Mouse (Mus musculus) layer of hippocampus, adult 2 months (tissue): ENCODE data around the gene Fam187b. TPM values are rescaled to one million over a fixed set of nuclear protein-coding genes. Genes with fewer than 3 reads are reported as not detected.
A peak's percentile ranks its signal among the peaks of the same experiment; 100 is the strongest.
"Not testable (repeated sequence)": the region's sequence is repeated elsewhere in the genome, so short reads cannot be mapped to it uniquely, and the experiment has no call there.

Experiments
- DNase-seq, 2 experiments: peaks; one replicate each; pipeline ENCODE4 v3.0.0; 2022; ENCODE audit warnings: low spot score in 2 of 2
- H3K27ac ChIP-seq: fragments of 200-600 bp; 2 replicates; pipeline ENCODE4 v1.8.1; 2022
- H3K4me3 ChIP-seq: fragments of 200-600 bp; 2 replicates; pipeline ENCODE4 v1.8.1; 2022; ENCODE audit warnings: mild to moderate bottlenecking
- CTCF ChIP-seq: fragments of 200-600 bp; conservative IDR thresholded peaks from 2 replicates; pipeline ENCODE4 v1.8.1; 2022; ENCODE audit warnings: antibody characterized with exemption, mild to moderate bottlenecking, moderate library complexity
- long read RNA-seq, 2 experiments: library from polyadenylated mRNA; stranded (forward); transcript quantifications; one replicate each; pipeline ENCODE4 v2.0.0; 2021; ENCODE audit warnings: borderline mapping rate in 2 of 2
- total RNA-seq, 2 experiments: library from RNA; stranded (reverse); gene quantifications; 2 replicates each; pipeline ENCODE4 v1.2.3; 2021

Fam187b gene
- total RNA-seq: not detected
- long read RNA-seq, experiment 1: 0 reads
- long read RNA-seq, experiment 2: 0 reads

DNA sequence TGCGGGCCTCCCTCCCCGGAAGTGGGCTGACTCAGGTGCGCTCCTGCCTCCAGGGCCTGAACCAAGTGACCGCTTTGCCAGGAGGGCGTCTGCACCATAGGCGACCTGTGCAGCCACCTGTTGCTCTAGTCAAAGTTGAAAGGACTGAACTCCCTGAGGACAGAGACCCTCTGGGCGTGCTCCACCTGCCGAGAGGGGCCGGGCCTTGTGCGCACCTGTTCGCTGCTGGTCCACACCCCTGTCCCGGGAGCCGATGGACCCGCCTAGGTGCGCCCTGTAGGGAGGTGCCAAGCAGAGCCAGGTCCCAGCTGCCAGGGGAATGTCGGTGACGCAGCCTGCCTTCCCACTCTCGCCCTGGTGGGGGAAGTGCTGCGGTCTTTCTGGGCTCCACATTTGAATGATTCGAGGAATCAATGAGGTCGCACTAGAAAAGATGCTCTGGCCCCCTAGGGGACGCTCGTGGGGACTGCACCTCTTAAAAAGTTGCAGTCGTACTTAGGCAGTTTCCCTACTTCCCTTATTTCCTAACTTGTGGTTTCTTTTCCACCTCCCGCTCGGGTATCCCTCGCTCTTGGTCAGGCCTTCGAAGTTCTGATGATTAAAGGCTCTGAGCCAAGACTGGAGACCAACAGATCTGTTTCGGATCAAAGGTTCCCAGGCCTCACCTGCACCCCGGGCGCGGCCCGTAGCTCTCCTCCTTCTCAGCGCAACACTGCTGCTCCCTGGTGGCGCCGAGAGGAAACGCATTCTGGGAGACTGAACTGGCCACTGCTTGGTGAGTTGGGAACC, at the start of gene Fam187b:
Gene Fam187b (plus strand): TSS at position 290 of the 789 bp plus-strand sequence.
- DNase-seq: peak; percentile 62 to 80
- peak within 1 kb of the TSS; percentile 50 for H3K4me3 ChIP-seq
- TF ChIP-seq CTCF: peak; percentile 82
- H3K27ac ChIP-seq: peak within 1 kb of the TSS; percentile 77; the same call in 1 of the 2 replicates

DNA sequence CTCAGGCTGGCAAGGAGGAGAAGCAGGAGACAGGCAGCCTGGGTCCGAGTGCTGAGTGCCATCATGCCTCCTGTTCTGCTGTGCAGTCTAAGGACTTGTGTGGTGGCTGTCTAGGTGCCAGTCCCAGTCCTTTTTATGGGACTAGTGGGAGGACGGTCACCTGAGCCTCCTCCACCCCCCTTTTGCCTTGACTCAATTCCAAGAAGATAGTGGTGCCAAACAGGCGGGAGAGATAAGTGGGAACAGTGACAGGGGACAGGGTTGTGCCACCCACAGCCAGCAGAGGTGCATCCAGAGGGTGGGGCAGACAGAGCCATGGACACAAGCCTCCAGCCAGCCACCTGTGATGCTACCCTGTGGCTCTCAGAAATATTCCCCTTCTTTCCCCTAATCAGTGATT, 49.5 kb upstream of the Fam187b start:
- no peak for TF ChIP-seq CTCF
- Histone ChIP-seq H3K4me3 (no peak overlapping the region), H3K27ac (no peak overlapping the region)
- no peak for DNase-seq

DNA sequence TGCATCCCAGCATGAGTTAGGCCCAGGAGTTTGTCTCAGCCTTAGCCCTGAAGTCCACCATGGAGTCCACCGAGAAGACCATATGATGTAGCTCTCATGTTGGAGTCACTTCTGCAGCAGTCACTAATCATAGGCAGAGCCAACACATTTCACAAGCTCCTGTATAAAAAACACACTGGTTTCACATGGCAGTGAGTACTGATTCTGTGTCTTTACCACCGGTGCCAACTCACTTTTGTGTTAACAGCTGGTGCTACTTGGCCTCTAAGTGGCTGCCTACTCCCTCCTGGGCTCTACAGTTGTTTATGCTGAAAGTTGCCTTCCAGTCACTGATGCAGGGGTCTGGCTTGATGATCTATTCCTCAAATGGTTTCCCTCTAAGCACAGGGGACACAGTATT, 49.0 kb upstream of the Fam187b start, which contains the start of gene Hamp2:
Gene Hamp2 (minus strand): TSS at position 101 of the 400 bp plus-strand sequence.
- not testable (repeated sequence) for DNase-seq, H3K4me3 ChIP-seq, H3K27ac ChIP-seq

DNA sequence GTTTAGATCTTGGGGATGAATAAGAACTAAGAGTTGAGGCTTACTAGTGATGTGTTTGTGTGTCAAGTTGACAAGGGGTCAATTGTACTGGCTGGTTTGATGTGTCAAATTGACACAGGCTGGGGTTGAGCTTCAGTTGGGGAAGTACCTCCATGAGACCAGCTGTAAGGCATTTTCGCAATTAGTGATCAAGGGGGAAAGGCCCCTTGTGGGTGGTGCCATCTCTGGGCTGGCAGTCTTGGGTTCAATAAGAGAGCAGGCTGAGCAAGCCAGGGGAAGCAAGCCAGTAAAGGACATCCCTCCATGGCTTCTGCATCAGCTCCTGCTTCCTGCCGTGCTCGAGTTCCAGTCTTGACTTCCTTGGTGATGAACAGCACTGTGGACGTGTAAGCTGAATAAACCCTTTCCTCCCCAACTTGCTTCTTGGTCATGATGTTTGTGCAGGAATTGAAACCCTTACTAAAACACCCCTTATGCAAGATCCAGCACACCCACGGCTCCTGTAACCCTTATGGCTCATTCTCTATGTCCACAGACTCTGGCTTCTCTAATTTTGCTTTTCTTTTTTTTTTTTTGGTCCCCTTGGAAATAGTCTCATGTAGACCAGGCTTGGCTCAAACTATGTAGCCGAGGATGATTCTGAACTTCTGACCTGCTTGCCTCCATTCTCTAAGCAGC, 38.0 kb upstream of the Fam187b start:
- not testable (repeated sequence) for H3K4me3 ChIP-seq, DNase-seq, H3K27ac ChIP-seq

DNA sequence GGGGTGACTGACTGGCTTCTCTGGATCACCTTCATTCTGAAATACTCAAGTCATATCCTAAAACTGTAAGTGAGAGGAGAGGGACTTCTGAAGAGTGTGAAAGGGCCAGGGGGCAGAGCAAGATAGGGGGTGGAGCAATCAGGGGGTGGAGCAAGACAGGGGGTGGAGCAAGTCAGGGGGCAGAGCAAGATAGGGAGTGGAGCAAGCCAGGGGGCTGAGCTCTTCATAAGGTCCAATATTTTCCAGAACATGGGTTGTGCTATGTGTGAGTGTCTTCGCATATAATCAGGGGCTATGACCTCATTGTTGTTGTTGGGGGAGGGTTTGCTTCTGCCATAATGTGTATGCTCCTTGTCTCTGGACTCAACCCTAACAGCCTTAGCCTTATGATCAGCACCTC, 33.5 kb upstream of the Fam187b start:
- not testable (repeated sequence) for H3K27ac ChIP-seq, DNase-seq, H3K4me3 ChIP-seq

DNA sequence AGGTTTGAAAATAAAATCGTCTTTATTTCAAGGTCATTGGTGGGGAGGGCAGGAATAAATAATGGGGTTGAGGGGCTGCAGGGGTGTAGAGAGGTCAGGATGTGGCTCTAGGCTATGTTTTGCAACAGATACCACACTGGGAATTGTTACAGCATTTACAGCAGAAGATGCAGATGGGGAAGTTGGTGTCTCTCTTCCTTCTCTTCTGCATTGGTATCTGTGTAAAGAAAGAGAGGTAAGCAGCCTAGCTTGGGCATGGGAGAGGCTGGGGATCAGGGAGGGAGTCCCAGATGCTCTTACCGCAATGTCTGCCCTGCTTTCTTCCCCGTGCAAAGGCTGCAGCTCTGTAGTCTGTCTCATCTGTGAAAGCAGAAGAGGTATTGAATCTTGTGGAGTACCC, 31.2 kb upstream of the Fam187b start:
- DNase-seq, H3K27ac ChIP-seq: not testable (repeated sequence)

DNA sequence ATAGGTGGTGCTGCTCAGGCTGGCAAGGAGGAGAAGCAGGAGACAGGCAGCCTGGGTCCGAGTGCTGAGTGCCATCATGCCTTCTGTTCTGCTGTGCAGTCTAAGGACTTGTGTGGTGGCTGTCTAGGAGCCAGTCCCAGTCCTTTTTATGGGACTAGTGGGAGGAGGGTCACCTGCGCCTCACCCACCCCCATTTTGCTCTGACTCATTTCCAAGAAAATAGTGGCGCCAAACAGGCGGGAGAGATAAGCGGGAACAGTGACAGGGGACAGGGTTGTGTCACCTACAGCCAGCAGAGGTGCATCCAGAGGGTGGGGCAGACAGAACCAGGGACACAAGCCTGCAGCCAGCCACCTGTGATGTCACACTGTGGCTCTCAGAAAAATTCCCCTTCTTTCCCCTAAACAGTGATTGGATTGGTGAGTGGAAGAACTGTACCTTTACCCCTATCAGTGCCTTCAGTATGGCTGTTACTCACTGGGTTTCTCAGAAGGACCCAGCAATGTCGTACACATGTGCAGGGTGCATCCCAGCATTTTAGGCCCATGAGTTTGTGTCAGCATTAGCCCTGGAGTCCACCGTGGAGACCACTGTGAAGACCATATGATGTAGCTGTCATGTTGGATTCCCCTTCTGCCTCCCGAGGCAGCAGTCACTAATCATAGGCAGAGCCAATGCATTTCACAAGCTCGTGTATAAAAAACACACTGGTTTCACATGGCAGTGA, 29.5 kb upstream of the Fam187b start, which contains the start of gene Hamp:
Gene Hamp (minus strand): TSS at position 124 of the 727 bp plus-strand sequence.
- Histone ChIP-seq H3K4me3 (no peak within 1 kb of the TSS), H3K27ac (no peak within 1 kb of the TSS)
- no peak for DNase-seq
- TF ChIP-seq CTCF: no peak

More for the DNA sequence above, 31.2 kb upstream of the Fam187b start:
- not testable (repeated sequence) for H3K4me3 ChIP-seq

DNA sequence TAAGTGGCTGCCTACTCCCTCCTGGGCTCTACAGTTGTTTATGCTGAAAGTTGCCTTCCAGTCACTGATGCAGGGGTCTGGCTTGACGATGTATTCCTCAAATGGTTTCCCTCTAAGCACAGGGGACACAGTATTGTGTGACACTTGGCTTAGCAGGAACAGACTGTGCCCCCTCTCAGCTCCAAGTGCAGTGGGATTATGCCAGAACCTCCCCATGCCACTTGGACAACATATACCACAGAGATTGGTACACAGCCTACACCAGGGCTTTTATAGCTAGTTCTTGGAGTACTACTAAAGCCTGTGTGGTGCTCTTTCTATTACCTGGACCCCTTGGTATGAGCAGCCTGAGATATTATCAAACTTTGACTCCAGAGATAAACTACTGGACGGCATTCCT, 28.9 kb upstream of the Fam187b start:
- H3K27ac ChIP-seq, H3K4me3 ChIP-seq, DNase-seq: not testable (repeated sequence)

DNA sequence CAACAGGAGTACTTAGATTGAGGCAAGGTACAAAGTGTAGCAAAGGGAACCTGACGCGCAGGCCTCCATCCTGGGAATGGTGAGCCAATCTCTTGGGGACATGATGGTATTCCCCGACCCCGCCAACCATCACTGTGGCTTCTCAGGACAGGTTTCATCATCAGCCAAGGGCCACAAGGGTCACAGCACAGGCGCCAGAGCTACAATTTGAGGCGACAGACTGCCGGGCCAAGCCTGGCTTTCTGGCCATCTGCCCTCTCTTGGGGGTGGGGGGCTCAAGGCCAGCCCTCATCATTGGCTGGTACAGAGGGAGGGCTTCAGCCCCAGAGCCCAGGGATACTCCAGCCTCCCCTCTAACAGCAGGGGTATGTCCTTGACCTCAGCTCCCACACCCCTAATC, 28.1 kb upstream of the Fam187b start:
- not testable (repeated sequence) for DNase-seq, H3K4me3 ChIP-seq, H3K27ac ChIP-seq

DNA sequence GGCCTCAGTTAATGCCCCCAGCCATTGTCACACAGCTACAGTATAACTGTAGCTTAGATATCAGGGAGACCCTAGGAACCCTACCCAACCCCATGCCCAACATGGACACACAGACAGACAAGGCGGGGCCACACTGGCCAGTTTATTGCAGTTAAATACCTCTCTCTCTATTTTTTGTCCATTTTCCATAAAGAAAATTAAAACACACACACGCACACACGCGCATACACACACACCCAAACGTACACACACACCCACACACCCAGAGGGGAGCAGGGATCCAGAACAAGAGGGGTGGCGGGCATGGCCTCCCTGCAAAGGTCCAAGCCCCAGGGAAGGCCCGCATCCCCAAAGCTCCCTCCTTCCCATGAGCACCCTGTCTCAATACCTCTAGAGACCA, 27.7 kb upstream of the Fam187b start:
- no peak for TF ChIP-seq CTCF
- Histone ChIP-seq H3K4me3 (no peak overlapping the region), H3K27ac (no peak overlapping the region)
- DNase-seq: no peak

DNA sequence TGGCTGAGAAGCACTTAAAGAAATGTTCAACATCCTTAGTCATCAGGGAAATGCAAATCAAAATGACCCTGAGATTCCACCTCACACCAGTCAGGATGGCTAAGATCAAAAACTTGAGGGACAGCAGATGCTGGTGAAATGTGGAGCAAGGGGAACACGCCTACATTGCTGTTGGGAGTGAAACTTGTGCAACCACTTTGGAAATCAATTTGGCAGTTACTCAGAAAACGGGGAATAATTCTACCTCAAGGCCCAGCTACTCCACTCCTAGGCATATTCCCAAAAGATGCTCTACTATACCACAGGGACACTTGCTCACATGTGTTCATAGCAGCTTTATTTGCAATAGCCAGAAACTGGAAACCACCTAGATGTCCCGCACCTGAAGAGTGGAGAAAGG, 23.7 kb upstream of the Fam187b start:
- H3K4me3 ChIP-seq, DNase-seq, H3K27ac ChIP-seq: not testable (repeated sequence)

DNA sequence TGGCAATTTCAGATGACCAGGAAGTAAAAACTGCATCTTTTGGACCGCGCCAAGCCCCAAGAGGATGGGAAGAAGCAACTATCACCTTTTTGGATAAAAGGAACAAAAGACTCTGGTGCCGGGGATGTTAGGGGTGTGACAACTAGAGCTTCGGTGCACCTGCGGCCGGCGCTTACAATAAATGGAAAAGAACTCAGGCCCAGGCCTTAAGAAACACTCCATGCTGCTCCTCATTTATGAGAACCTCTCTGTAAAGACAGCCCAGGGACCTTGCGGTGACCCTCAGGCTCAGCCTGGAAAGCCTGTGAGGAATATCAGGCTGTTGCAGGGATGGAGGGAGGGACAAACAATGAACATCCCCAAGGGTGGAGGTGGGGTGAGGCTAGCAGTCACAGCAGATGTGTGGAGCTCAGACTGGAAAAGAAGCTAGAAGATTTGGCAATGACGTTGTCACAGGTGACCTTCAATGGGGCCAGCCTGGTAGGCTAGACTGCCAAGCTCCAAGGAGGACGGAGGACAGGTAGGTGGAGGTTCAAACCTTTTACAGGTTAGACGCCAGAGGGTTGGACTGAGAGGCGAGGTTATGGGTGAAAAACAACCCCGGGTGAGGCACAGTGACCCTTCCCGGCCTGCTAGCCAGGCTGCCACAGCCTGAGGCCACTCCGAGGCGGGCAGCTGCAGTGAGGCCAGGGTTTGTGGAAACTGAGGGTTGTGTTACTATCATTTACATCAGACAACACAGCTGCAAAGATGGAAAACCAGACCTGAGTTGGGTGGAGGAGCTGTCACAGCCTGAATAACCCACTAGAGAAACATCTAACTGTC, 20.9 kb upstream of the Fam187b start:
- TF ChIP-seq CTCF: no peak

More for the DNA sequence above, 20.9 kb upstream of the Fam187b start:
- Histone ChIP-seq H3K27ac (no peak overlapping the region), H3K4me3 (no peak overlapping the region)
- peak in 1 of 2 experiments; percentile 4 for DNase-seq
